Mouse (Mus musculus): ENCODE measurements around the gene Oip5. TPM values are rescaled to one million over a fixed set of nuclear protein-coding genes. Genes with fewer than 3 reads are reported as not detected.
A peak's percentile ranks its signal among the peaks of the same experiment; 100 is the strongest.
"Not testable (repeated sequence)": the region's sequence is repeated elsewhere in the genome, so short reads cannot be mapped to it uniquely, and the experiment has no call there.

Oip5 gene
- 13.0 and 22.2 TPM in 2 replicates for polyA plus RNA-seq (2011; ENCODE audit: insufficient read depth, insufficient read length, low replicate concordance, missing spikeins)

DNA sequence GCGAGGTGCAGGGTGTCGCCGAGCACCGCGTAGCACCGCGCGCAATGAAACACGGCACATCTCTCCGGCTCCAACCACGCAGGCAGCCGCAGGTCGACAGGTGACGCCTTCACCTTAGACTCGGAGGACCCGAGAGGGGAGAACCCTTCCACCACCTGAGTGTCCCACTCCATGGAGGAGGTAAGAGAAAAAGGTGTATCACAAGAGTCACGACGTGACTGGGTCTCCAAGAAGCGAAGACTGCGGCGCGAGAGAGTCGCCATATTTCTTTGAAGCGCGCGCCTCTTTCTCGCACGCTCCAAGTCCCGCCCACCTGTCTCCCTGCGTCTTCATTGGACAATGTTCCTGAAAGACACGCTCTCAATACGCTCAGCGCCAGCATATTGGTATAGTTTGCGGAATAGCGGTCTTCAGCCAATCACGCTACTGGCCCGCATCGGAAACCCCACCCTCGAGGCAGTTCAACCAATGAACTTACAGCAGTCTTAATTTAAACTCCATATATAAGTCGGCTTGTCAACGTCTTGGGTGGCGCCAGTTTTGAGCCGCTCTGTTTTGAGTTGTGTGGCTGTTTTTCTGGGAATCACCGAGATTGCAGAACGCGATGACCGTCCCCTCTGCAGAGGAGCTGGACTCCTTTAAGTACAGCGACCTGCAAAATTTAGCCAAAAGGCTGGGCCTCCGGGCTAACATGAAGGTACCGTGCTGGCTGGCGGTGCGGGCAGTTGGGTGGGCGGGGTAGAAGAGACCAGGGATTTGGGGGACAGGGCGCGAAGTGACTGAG, at the start of gene Oip5, which contains the start of gene Nusap1:
Oip5 (minus strand) TSS at position 271 of the 784 bp plus-strand sequence.
Nusap1 (plus strand) TSS at position 100 of the 784 bp plus-strand sequence.
- Histone ChIP-seq H3K4me3 (replicated peaks; ENCODE audit: control insufficient read depth, low read depth, low read length) (peak within 1 kb of the TSS; percentile 97), H3K4me1 (ENCODE audit: control insufficient read depth, insufficient read depth, low read length) (no peaks in the 10 kb centered on the region), H3K27ac (ENCODE audit: control insufficient read depth, insufficient read depth, low read depth, low read length, poor library complexity) (peak within 1 kb of the TSS; percentile 95)
- WGBS: under 1% methylated on average over 55 of the region's 55 CpGs
- no peak for TF ChIP-seq CTCF (IDR thresholded peaks at IDR 0.05; ENCODE audit: control insufficient read depth, insufficient read depth, low read length)
- peak; percentile 57 for TF ChIP-seq POLR2A (IDR thresholded peaks at IDR 0.05; ENCODE audit: borderline replicate concordance, control insufficient read depth, low read depth, low read length)

DNA sequence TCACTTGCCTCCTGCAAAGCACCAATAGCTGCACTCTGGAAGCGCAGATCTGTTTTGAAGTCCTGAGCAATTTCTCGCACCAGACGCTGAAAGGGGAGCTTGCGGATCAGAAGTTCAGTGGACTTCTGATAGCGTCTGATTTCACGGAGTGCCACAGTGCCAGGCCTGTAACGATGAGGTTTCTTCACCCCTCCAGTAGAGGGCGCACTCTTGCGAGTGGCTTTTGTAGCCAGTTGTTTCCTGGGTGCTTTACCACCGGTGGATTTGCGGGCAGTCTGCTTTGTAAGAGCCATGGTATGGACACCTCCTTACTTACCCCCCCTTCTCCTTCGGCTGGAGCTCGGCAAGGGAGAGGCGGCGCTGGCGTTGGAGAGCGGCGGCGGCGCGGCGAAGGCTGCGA, 47.5 kb upstream of the Oip5 start:
- not testable (repeated sequence) for H3K4me3 ChIP-seq (replicated peaks; ENCODE audit: control insufficient read depth, low read depth, low read length); H3K4me1 ChIP-seq (ENCODE audit: control insufficient read depth, insufficient read depth, low read length); H3K27ac ChIP-seq (ENCODE audit: control insufficient read depth, insufficient read depth, low read depth, low read length, poor library complexity)
- WGBS: 75% methylated on average over 20 of the region's 23 CpGs

DNA sequence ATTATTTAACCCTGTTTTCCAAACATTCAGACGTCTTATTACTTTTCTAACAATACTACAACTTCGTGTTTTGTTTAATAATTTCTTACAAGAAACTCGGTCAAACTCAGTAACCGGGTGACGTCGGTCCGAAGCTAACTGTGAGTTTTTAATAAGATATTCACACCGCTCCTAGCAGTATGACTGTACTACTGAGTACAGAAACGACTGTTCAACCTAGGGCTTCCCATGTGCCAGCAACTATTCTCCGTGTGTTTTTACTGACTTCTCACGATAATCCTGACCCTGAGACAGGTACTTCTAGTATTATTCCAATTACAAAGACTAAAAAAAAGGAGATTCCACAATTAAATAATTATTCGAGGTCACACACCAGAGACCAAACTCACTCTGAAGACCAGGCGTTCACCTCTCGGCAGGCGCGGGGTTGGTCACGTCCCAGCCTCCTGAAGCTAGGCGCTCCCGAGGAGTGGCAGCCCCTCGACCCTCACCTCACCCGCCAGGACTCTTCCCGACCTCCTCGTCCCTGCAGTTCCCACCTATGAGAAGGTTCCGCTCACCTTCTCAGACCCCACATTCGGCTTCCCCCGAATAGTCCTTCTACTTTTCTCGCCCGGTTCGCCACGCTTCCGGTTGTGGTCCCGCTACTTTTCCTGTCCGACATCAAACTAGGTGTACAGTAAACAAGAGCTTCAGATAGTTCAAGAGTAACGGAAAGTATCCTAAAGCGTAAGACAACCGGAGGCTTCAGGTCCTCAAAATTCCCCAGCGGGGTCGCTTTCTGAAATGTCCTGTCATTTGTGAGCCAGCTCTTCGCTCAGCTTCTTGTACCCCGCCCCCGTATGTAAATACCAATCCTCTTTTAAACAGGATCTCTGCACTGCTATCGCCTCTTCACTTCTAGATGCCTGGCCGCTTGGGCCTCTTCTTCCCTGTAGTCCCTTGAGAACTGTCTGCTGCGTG, 44.2 kb upstream of the Oip5 start, which contains the start of gene Ndufaf1:
Ndufaf1 (minus strand) TSS at position 608 of the 963 bp plus-strand sequence.
- Histone ChIP-seq H3K4me3 (replicated peaks; ENCODE audit: control insufficient read depth, low read depth, low read length) (peak within 1 kb of the TSS; percentile 94), H3K4me1 (ENCODE audit: control insufficient read depth, insufficient read depth, low read length) (no peaks in the 10 kb centered on the region), H3K27ac (ENCODE audit: control insufficient read depth, insufficient read depth, low read depth, low read length, poor library complexity) (peak within 1 kb of the TSS; percentile 2; the same call in 1 of the 2 replicates)
- under 1% methylated on average over 44 of the region's 44 CpGs for WGBS
- TF ChIP-seq CTCF (IDR thresholded peaks at IDR 0.05; ENCODE audit: control insufficient read depth, insufficient read depth, low read length) (no peak), POLR2A (IDR thresholded peaks at IDR 0.05; ENCODE audit: borderline replicate concordance, control insufficient read depth, low read depth, low read length) (no peak)

DNA sequence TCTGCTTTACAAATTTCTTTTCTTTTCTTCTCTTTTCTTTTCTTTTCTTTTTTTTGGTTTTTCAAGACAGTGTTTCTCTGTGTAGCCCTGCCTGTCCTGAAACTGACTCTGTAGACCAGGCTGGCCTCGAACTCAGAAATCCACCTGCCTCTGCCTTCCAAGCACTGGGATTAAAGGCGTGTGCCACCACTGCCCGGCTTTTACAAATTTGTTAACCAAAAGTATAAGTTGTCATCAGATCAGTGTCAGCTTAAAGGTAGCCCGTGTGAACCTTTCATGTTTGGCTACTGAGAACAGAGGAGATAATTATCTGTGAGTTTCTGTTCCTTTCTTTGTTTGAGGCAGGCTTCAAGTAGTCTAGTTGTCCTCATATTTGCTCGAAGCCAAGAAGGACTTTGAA, 26.0 kb upstream of the Oip5 start:
- no peak overlapping the region for H3K4me3 ChIP-seq (replicated peaks; ENCODE audit: control insufficient read depth, low read depth, low read length)
- TF ChIP-seq POLR2A (IDR thresholded peaks at IDR 0.05; ENCODE audit: borderline replicate concordance, control insufficient read depth, low read depth, low read length) (no peak), CTCF (IDR thresholded peaks at IDR 0.05; ENCODE audit: control insufficient read depth, insufficient read depth, low read length) (no peak)

DNA sequence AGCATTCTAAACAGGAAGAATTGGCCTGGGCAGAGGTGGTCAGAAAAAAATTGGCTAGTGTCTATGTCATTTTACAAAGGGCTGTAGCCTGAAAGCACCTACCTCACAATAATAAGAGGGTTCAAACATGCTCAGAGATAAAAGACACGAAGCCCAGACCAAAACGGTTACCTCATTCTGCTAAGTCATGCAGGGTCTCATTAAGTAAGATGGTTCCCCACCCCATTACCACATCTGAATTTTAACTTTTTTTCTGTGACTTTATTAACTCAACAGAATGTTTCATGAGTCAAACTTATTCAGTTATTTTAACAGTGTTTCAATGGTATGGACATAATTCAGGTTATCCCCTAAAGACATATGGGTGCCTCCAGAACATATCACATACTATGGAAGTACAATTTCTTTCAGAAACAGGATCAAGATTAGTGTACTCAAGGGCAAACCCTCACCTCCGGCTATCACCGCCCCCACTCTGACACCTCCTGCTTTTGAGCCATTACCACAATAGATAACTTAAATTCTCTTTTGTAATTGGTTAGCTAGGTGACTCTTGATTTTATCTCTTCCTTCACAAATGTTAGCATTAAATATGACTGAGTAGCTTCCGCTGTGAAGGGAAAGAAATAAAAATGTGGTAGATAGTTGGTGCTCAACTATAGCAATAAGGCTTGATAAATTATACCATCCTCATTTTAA, 23.1 kb upstream of the Oip5 start:
- Histone ChIP-seq H3K4me1 (ENCODE audit: control insufficient read depth, insufficient read depth, low read length) (no peaks in the 10 kb centered on the region), H3K27ac (ENCODE audit: control insufficient read depth, insufficient read depth, low read depth, low read length, poor library complexity) (no peak overlapping the region), H3K4me3 (replicated peaks; ENCODE audit: control insufficient read depth, low read depth, low read length) (no peak overlapping the region)
- WGBS: 74% methylated on average over 5 of the region's 5 CpGs
- no peak for TF ChIP-seq POLR2A (IDR thresholded peaks at IDR 0.05; ENCODE audit: borderline replicate concordance, control insufficient read depth, low read depth, low read length)
- no peak for TF ChIP-seq CTCF (IDR thresholded peaks at IDR 0.05; ENCODE audit: control insufficient read depth, insufficient read depth, low read length)

More for the DNA sequence above, 26.0 kb upstream of the Oip5 start:
- WGBS: 91% methylated on average over 5 of the region's 5 CpGs
- Histone ChIP-seq H3K27ac (ENCODE audit: control insufficient read depth, insufficient read depth, low read depth, low read length, poor library complexity) (no peak overlapping the region), H3K4me1 (ENCODE audit: control insufficient read depth, insufficient read depth, low read length) (no peaks in the 10 kb centered on the region)

DNA sequence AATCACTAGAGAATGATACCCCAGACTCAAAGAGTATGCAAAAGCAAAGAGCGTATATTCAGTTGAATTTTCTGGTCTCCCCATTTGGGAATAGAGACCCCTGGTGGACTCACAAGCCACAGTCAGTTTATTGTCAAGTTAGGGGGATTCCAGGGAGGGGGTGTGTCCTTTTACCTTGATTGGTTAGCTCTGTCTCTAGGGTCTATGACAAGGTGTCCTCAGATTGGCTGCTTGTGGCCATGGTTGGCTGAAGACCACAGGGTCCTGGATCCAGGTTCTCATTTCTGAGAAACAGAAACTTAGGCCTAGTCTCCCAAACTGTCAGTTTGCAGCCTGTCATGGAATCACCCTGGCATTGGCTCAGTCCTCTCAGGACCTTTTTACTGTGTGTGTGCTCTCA, 18.5 kb upstream of the Oip5 start:
- no peak for TF ChIP-seq POLR2A (IDR thresholded peaks at IDR 0.05; ENCODE audit: borderline replicate concordance, control insufficient read depth, low read depth, low read length)
- TF ChIP-seq CTCF (IDR thresholded peaks at IDR 0.05; ENCODE audit: control insufficient read depth, insufficient read depth, low read length): no peak
- Histone ChIP-seq H3K4me3 (replicated peaks; ENCODE audit: control insufficient read depth, low read depth, low read length) (no peak overlapping the region), H3K27ac (ENCODE audit: control insufficient read depth, insufficient read depth, low read depth, low read length, poor library complexity) (no peak overlapping the region), H3K4me1 (ENCODE audit: control insufficient read depth, insufficient read depth, low read length) (no peaks in the 10 kb centered on the region)
- WGBS: 90% methylated on average over 1 of the region's 1 CpGs

DNA sequence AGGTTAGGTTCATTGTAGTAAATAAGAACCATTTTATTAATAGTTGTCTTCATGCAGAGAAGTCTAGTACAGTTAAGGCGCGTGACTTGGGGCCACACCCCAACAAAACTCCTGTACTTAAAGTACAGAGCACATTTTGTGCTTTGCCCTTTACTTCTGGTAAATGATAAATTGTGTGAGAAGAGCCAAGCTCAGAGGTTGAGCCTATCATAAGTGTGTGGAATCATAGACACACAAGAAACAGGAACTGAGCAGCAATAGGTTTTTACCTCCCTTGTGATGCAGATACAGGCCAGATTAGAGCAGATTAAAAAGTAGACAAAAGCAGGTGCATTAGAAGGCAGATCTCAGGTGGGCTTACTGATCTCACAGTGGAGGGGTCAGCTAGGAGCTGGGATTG, 3.0 kb upstream of the Oip5 start:
- H3K4me1 ChIP-seq (ENCODE audit: control insufficient read depth, insufficient read depth, low read length): no peaks in the 10 kb centered on the region
- TF ChIP-seq POLR2A (IDR thresholded peaks at IDR 0.05; ENCODE audit: borderline replicate concordance, control insufficient read depth, low read depth, low read length) (no peak), CTCF (IDR thresholded peaks at IDR 0.05; ENCODE audit: control insufficient read depth, insufficient read depth, low read length) (no peak)
- H3K27ac ChIP-seq (ENCODE audit: control insufficient read depth, insufficient read depth, low read depth, low read length, poor library complexity): no peak overlapping the region
- WGBS: 86% methylated on average over 2 of the region's 2 CpGs
- H3K4me3 ChIP-seq (replicated peaks; ENCODE audit: control insufficient read depth, low read depth, low read length): peak overlapping the region; percentile 37

DNA sequence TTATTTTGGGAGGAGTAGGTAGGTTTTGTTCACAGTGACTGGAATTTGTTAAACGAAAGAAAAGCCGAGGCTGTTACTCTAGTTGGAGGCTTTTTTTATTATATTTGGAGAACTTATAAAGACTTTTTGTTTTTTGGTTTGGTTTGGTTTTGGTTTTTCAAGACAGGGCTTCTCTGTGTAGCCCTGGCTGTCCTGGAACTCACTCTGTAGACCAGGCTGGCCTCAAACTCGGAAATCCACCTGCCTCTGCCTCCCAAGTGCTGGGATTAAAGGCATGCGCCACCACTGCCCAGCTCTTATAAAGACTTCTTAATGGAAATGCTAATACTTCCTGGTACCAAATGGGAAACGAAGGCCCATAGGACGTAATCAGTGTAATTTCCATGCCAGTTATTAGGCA, 733 bp upstream of the Oip5 start:
- not testable (repeated sequence) for H3K4me1 ChIP-seq (ENCODE audit: control insufficient read depth, insufficient read depth, low read length); H3K27ac ChIP-seq (ENCODE audit: control insufficient read depth, insufficient read depth, low read depth, low read length, poor library complexity)
- H3K4me3 ChIP-seq (replicated peaks; ENCODE audit: control insufficient read depth, low read depth, low read length): peak overlapping the region; percentile 78
- WGBS: under 1% methylated on average over 6 of the region's 6 CpGs

Measured in bone marrow, adult 2 months (tissue).